Mouse (Mus musculus): Measurements from ENCODE around the gene Git1.

DNA sequence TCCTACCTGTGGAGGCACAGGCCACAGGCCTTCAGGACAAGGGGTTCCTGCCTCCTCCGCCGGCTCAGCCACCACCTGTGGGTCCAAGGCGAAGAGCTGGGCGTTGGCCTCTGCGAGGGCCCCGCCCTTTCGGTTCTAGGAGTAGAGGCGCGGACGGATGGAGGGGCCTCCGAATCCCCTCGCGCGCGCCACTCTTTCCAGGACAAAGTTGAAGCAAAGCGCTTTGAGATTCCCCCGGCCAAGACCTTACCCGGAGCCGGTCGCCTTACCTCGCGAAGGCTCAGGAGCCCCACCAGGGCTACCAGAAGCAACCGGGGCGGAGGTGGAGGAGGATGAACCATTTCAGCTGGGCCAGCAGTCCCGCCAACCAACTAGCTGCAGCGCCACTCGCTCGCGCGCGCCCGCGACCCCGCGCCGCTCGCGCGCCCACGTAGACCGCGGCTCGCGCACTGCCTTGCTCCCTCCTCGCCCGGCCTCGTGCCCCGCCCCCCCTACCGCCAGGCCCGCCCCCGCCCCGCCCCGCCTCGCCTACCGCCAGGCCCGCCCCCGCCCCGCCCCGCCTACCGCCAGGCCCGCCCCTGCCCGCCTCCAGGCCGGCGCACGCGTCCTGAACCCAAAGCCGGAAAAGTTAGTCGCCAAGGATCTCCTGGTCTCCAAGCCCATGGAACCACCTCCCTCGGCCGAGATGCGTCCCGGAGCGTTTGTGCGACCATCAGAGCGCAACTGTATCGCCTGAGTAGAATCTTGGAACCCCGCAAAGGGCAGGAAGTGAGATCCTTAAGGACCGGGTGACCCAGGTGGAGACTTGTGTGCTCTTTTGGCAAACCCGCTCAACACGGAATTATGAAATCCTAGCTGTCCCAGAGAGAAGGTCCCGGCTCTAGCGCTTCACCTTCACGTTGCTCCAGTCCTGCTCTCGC, 19.8 kb downstream of the Git1 start:
- TF ChIP-seq POLR2A (IDR thresholded peaks at IDR 0.05; ENCODE audit: low read depth, low read length) (peak; percentile 94), CTCF (IDR thresholded peaks at IDR 0.05; ENCODE audit: borderline replicate concordance, insufficient read depth, low read length) (no peak)
